Mouse (Mus musculus) heart, postnatal 25 days (tissue): ENCODE measurements around the gene Slc35d2. TPM values are rescaled to one million over a fixed set of nuclear protein-coding genes. Genes with fewer than 3 reads are reported as not detected.

ENCODE experiments used
- DNase-seq: peaks from one replicate; pipeline ENCODE4 v3.0.0; 2022; ENCODE audit warnings: low spot score
- intact Hi-C: fragments of 180-260 bp; cut with DNase I; formaldehyde crosslinking; loops from one replicate; pipeline ENCODE4 v1.15.1; 2025
- total RNA-seq, 2 experiments: library from RNA; stranded (reverse); gene quantifications; 2 replicates each; pipeline ENCODE4 v1.2.3; 2021

Slc35d2 gene
- 1 to 10 TPM; 1.5 to 1.6 TPM for total RNA-seq

- DNase-seq = peak; percentile 66
- intact Hi-C loops = loop anchor here (2.0 kb wide), 2 partner anchors 22 to 28 kb away; no protein-coding TSS in a partner anchor
These were observed at the start of gene Slc35d2 for GRCm38 (mm10) chr13:64128858-64129615. Slc35d2 (minus strand) TSS chr13:64129368.

- intact Hi-C loops = no loop called here
These were observed 48.8 kb upstream of the Slc35d2 start for GRCm38 (mm10) chr13:64178000-64178399.

GRCm38 (mm10) chr13:64169746-64170145 is 40.6 kb upstream of the Slc35d2 start:
- intact Hi-C loops = no loop called here
- DNase-seq = no peak

More at GRCm38 (mm10) chr13:64178000-64178399, 48.8 kb upstream of the Slc35d2 start:
- no peak for DNase-seq

GRCm38 (mm10) chr13:64163147-64163715 is 34.1 kb upstream of the Slc35d2 start:
- intact Hi-C loops = no loop called here

GRCm38 (mm10) chr13:64162626-64163025 is 33.5 kb upstream of the Slc35d2 start:
- intact Hi-C loops = no loop called here

More at GRCm38 (mm10) chr13:64163147-64163715, 34.1 kb upstream of the Slc35d2 start:
- DNase-seq = no peak

GRCm38 (mm10) chr13:64161916-64162611 is 32.9 kb upstream of the Slc35d2 start:
- DNase-seq = peak; percentile 12
- intact Hi-C loops = no loop called here

More at GRCm38 (mm10) chr13:64162626-64163025, 33.5 kb upstream of the Slc35d2 start:
- no peak for DNase-seq

GRCm38 (mm10) chr13:64161548-64161915 is 32.4 kb upstream of the Slc35d2 start, which contains the start of gene Habp4:
Habp4 (plus strand) TSS chr13:64161824.
- peak; percentile 96 for DNase-seq
- intact Hi-C loops = no loop called here

GRCm38 (mm10) chr13:64156966-64157365 is 27.8 kb upstream of the Slc35d2 start:
- intact Hi-C loops = loop anchor here (10.0 kb wide), 1 partner anchor 592 kb away; no protein-coding TSS in a partner anchor
- DNase-seq = no peak

- intact Hi-C loops = loop anchor here (10.0 kb wide), 1 partner anchor 590 kb away; no protein-coding TSS in a partner anchor
- DNase-seq = no peak
These were observed 26.0 kb upstream of the Slc35d2 start for GRCm38 (mm10) chr13:64155171-64155571.

- no peak for DNase-seq
- intact Hi-C loops = loop anchor here (10.0 kb wide), 1 partner anchor 590 kb away; no protein-coding TSS in a partner anchor
These were observed 25.5 kb upstream of the Slc35d2 start for GRCm38 (mm10) chr13:64154651-64155050.

- DNase-seq = peak; percentile 34
- intact Hi-C loops = loop anchor here (10.0 kb wide), 1 partner anchor 589 kb away; no protein-coding TSS in a partner anchor
These were observed 24.6 kb upstream of the Slc35d2 start for GRCm38 (mm10) chr13:64153751-64154267.

GRCm38 (mm10) chr13:64153083-64153682 is 24.0 kb upstream of the Slc35d2 start, which contains the start of gene Zfp367:
Zfp367 (minus strand) TSS chr13:64153202.
- peak; percentile 99 for DNase-seq
- intact Hi-C loops = loop anchor here (10.0 kb wide), 1 partner anchor 588 kb away; no protein-coding TSS in a partner anchor

- intact Hi-C loops = loop anchor here (10.0 kb wide), 1 partner anchor 588 kb away; no protein-coding TSS in a partner anchor
- peak; percentile 14 for DNase-seq
These were observed 23.5 kb upstream of the Slc35d2 start for GRCm38 (mm10) chr13:64152671-64153082.

- peak; percentile 76 for DNase-seq
- intact Hi-C loops = loop anchor here (10.0 kb wide), 1 partner anchor 587 kb away; no protein-coding TSS in a partner anchor
These were observed 23.1 kb upstream of the Slc35d2 start for GRCm38 (mm10) chr13:64152241-64152669.

GRCm38 (mm10) chr13:64150121-64150520 is 21.0 kb upstream of the Slc35d2 start:
- DNase-seq = no peak
- intact Hi-C loops = loop anchor here (2.0 to 10.0 kb wide), 2 partner anchors 21 to 585 kb away; partner anchors contain the start of gene Slc35d2

GRCm38 (mm10) chr13:64129616-64130375 is 628 bp upstream of the Slc35d2 start:
- DNase-seq = peak; percentile 10
- intact Hi-C loops = loop anchor here (2.0 kb wide), 2 partner anchors 21 to 29 kb away; no protein-coding TSS in a partner anchor

GRCm38 (mm10) chr13:64126316-64126715 is 2.9 kb downstream of the Slc35d2 start:
- intact Hi-C loops = no loop called here

GRCm38 (mm10) chr13:64124886-64125285 is 4.3 kb downstream of the Slc35d2 start:
- intact Hi-C loops = no loop called here
- no peak for DNase-seq

More at GRCm38 (mm10) chr13:64126316-64126715, 2.9 kb downstream of the Slc35d2 start:
- no peak for DNase-seq
